Mouse (Mus musculus) adrenal gland, adult 2 months (tissue): Measurements from ENCODE around the gene Vps11. TPM values are rescaled to one million over a fixed set of nuclear protein-coding genes. Genes with fewer than 3 reads are reported as not detected.
"Not testable (repeated sequence)": the region's sequence is repeated elsewhere in the genome, so short reads cannot be mapped to it uniquely, and the experiment has no call there.

Source experiments
- DNase-seq: peaks from one replicate; pipeline ENCODE4 v3.0.0; 2021
- polyA plus RNA-seq: library from polyadenylated mRNA; depleted of rRNA; stranded (reverse); fragments of >200 nt; gene quantifications from 2 replicates; pipeline ENCODE4 v1.2.3, GENCODE M21; 2012
- total RNA-seq, 2 experiments: library from RNA; stranded (reverse); gene quantifications; 2 replicates each; pipeline ENCODE4 v1.2.3; 2021

The Vps11 gene
- total and polyA plus RNA-seq, 3 experiments = 39.4 to 58.4 (median 57.9) TPM

DNA sequence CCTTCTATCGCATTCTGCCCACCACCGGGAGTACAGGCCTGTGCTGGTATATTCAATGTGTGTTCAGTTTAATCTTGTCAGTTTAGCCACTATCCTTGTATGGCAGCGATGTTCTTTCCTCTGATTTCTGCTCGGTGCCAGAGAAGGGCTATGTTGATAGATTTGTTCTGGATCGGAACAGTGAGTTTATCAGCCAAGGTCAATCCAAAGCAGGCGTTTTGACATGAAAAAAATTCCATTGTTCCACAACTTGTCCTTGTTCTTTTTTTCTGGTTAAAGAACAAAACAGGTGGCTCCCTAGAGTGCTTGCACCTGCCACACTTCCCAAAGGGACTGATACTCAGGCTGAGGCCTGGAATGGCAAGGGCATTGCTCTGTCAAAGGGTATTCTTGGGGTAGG is 14.7 kb upstream of the Vps11 start:
- peak; percentile 62 for DNase-seq

DNA sequence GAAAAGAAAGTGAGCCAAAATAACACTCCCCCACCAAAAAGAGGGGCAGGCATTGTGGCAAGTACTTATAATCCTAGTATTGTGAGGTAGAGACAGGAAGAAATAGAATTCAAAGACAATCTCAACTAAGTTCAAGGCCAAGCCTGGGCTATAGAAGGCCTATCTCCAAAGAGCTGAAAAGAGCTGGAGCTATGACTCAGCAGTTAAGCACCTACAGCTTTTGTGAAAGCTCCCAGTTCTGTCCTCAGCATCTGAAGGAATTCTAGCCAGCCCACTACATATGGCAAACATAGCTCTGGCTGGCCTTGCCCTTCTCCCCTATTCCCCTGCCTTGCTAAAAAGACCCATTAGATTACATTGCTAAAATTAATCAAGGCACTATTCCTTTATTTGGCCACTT is 11.9 kb upstream of the Vps11 start:
- DNase-seq = no peak

DNA sequence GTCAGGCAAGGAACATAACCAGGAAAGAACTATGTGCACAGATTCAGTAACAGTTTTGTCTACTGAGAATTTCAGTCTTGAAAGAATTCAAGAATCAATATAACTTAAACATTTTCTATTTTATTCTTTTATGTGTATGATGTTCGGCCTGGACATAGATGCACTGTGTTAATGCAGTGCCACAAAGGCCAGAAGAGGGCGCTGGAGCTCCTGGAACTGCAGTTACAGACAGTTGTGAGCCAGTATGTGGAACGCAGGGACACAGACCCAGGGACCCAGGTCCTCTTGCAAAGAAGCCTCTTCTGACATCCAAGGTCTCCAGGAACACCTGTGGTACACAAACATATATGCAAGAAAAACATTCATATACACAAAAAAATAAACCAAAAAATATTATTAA is 3.0 kb upstream of the Vps11 start:
- DNase-seq = no peak

DNA sequence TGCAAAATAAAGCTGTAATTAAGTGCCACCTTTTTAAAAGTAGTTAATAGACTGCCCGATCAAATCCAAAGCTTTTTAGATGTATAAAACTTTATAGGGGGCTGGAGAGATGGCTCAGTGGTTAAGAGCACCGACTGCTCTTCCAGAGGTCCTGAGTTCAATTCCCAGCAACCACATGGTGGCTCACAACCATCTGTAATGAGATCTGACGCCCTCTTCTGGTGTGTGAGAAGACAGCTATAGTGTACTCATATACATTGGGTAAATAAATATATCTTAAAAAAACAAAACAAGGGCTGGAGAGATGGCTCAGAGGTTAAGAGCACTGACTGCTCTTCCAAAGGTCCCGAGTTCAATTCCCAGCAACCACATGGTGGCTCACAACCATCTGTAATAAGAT is 461 bp upstream of the Vps11 start:
- not testable (repeated sequence) for DNase-seq

DNA sequence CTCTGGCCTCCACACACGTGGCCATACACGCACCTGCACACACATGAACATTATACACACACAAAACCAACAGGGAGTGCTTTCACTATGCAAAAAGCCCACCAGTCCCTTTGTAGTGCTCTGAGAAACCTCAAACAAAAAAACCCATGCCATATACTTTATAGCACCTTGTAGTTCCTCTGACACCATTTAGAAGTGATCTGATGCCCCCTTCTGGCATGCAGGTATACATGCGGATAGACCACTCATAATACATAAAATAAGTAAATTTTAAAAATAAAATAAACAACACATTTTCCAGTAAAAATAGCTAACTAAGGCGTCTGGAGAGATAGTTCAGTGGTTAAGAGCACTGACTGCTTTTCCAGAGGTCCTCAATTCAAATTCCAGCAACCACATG is 4.3 kb downstream of the Vps11 start:
- DNase-seq = no peak

DNA sequence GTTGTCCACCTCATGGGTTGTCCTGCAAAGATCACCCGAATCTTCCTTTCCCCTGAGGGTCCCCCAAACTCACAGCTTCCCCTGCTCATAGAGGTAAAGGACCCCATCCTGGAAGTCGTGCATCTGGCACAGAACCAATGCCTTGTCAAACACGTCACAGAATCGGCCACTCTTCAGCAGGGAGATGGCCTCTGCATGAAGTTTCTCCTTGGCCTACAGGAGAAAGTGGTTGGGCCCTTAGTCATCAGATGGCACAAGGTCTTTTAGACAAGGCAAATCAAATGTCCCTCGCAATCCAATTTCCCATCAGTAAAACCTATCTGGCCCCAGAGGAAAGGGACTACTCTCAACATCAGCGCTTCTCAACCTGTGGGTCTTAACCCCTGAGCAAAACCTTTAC is 8.3 kb downstream of the Vps11 start:
- DNase-seq = peak; percentile 73

DNA sequence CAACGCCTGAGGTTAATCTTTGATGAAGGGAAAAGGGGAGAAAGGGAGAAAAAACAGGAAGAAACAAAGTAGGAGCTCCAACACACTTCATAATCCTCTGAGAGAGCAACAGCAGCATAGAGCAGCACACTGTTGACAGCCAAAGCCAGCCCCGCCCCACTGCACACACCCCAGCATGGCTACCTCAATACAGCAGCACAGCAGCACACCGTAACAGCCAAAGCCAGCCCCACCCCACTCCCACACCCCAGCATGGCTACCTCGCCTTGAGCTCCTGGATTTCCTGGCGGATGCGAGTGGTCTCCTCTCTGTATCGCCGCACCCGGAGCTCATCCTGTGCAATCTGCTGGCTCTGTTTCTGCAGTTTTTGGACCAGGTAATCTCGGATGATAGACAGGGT is 9.1 kb downstream of the Vps11 start:
- DNase-seq = no peak

DNA sequence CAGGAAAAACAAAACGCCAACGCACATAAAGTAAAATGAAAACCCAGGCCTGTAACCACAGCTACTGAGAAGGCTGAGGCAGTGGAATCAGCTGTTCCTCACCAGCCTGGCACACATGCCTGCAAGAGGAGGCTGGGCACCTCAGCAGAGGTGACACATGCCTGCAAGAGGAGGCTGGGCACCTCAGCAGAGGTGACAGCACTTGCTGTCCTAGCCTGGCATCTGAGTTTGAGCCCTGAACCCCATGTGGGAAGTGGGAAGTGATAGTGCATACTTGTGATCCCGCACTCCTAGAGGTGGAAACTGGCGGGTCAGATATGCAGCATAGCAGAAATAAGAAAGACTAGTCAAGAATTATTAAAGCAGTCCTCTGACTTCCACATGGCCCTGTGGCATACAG is 10.1 kb downstream of the Vps11 start:
- DNase-seq = no peak

DNA sequence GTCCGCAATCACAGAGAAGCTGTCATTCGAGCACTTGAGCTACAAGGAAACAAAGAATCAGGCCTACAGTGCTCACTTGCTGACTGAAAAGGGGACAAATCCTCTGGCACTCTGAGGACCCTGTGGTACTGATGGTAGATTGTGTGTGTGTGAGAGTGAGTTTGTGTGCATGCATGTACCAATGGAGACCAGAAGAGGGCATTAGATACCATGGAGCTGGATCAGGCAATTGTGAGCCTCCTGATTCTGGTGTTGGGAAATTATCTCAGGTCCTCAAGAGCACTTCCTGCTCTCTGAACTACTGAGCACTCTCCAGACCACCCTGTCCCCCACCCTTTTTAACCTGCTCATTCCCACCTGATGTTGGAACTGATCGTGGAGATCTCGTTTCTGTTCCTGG is 12.9 kb downstream of the Vps11 start:
- DNase-seq = no peak

DNA sequence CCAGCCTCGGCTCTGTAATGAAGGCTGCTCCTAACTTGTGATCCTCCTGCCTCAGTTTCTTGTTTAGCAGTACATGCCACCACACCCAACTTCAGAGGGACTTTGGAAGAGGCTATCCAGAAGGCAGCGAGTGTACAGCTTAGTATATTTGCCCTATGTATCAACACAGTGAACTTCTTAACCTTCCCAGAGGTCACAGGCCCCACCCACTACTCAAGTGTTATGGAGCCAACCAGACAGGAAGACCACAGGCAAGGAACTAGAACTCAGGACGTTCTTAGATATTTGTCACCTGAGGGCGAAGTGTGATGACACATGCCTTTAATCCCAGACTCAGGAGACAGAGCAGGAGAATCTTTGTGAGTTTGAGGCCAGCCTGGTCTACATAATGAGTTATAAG is 13.8 kb downstream of the Vps11 start:
- DNase-seq = no peak

DNA sequence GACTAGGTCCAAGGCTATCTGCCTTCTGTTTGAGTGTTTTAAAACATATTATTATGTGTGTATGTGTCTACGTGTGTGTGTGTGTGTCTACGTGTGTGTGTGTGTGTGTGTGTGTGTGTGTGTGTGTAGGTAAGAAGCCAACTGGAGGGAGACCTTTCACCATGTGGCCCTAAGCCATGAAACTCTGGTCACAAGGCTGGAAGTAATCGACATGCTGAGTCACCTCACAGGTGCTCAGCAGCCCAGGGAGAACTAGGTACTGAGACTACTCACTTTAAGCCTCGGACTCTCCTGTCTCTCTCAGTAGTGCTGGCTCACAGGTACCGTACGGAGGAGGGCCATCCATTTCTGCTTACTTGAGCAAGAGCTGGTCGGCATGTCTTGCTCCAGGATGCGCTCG is 14.3 kb downstream of the Vps11 start:
- no peak for DNase-seq

DNA sequence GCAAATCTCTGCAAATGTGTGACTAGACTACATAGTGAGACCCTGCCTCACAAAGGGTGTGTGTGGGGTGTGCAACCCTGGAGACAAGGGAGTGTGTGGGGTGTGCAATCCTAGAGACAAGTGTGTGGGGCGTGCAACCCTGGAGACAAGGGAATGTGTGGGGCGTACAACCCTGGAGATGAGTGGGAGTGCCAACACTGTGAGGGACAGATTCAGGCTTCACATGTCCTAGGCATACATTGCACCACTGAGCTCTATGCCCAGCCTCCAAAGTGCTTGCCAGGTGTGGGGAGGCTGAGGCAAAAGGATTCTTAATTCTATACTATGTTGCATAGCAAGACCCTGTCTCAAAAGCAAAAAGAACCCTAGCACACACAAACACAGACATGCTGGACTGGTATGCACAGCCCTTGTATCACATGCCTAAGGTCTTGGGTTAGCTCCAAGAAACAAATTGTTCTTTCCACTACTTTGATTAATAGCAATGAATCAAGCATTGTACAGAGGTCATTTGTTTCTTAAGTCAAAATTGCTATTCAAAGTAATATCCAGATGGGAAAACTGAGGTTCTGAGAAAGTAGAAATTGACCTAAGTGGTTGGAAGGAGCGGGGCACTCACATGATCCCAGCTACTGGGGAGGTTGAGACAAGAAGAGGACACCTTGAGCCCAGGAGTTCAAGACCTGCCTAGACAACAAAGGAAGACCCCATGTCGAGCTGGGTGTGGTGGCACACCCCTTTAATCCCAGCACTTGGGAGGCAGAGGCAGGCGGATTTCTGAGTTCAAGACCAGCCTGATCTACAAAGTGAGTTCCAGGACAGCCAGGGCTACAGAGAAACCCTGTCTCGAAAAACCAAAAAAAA is 15.7 kb downstream of the Vps11 start:
- DNase-seq = peak; percentile 51

DNA sequence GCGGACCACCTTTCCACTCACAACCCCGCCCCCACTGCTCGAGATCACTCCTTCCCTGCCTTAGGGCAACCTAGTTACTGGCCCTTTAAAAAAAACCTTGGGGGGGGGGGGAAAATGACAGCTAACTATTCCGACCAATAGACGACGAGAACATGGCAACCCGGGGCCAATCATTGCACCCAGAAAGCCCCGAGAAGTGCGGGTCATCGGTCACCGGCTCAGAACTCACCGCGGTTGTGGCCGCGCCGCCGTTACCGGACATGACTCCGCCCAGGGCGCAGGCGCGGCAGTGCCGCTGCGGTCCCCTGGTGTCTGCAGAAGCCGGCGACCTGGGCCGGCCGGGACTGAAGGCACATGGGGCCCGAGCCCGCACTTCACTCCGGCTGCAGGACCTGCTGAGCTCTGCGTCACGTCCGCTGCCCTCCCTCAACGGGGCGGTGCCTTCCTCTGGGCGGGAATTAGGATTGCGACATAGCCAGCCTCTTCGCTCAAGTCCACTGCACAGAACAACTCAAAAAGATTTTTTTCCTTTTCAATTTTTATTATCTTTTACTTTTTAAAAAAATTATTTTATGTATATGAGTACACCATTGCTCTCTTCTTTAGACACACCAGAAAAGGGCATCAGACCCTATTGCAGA is 17.6 kb downstream of the Vps11 start, which contains the start of gene Hmbs:
Hmbs (minus strand) TSS at position 448 of the 641 bp plus-strand sequence.
- DNase-seq = peak; percentile 97

DNA sequence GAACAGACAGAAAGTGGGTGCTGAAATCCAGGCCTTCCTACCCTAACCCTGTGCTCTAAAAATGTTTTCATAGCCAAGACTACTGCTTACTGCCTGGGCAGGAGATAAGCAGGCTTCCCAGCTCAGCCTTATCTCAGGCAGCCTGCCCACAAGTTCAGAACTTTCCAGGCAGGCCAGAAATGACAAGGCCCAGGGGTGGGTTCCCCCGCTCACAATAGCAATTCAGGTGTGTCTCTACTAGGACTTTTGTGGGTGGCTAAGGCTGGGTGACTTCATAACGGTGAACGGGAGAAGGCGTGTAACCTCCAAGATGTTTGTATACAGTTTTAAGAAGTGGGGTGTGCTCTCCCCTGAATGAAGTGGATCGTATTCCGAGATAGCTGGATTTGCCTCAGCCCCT is 18.2 kb downstream of the Vps11 start:
- DNase-seq = peak; percentile 49

DNA sequence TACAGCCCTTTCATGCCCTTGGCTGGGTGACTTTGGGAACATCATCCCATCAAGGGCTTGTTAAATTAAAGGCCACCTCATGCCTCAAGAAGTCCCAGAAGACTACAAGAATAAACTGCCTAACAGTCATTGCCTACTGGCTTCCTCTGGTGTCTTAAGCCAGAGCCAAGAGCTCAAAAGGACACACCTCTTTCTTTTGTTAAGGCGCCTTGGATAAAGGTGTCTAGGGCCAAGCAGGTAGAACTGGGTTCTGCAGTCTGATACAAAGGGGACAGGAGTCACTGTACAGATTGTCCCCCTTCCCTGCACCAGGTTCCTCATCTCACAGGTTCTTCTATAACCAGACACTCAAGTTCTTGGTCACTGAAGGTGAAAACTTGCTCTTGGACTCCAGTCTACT is 18.9 kb downstream of the Vps11 start:
- no peak for DNase-seq

DNA sequence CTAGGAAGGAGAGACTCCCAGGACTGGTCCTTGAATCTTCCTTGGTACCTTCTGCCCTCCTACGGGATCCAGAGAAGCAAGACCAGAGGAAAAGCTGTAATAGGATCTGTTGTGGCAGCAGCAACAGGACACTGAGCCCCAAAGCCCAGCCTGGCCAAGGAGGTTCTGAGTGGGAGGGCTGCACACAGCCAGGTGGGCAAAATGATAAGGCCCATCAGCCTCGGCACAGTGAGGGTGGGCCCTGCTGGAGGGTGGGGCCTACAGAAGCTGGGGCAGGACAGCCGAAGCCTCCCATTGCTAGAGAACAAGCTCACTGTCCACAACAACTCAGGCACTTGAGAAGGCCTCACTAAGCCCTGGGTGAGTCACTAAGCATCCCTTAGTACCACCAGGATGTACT is 19.3 kb downstream of the Vps11 start:
- no peak for DNase-seq

DNA sequence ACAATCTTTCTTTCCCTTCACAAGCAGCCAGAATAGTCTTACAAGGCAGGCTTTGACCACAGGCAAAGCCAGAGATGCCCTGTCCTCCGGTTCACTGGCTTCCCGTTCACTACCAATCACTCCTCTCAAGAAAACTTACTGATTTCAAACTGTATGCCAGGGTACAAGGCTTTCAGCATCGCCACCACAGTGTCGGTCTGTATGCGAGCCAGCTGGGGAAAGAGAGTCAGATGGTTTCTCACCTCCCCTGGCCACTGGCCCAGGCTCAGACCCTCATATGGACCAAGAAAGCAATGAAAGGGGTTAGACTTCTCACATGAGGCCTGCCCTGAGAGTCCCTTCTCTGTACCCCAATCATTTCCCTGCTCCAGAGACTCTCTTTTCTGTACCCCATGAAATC is 20.0 kb downstream of the Vps11 start:
- DNase-seq = no peak

DNA sequence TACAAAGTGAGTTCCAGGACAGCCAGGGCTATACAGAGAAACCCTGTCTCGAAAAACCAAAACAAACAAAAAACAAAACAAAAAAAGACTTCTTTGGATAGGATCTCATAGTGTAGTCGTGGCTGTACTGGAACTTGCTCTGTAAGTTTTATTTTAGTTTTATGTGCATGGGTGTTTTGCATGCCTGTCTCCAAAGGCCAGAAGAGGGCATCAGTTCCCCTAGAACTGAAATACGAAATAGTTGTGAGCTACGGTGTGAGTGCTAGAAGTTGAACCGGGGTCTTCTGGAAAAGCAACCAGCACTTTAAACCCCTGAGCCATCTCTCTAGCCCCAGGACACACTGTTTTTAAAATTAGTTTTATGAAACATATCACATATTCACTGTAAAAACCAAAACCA is 22.9 kb downstream of the Vps11 start:
- no peak for DNase-seq

DNA sequence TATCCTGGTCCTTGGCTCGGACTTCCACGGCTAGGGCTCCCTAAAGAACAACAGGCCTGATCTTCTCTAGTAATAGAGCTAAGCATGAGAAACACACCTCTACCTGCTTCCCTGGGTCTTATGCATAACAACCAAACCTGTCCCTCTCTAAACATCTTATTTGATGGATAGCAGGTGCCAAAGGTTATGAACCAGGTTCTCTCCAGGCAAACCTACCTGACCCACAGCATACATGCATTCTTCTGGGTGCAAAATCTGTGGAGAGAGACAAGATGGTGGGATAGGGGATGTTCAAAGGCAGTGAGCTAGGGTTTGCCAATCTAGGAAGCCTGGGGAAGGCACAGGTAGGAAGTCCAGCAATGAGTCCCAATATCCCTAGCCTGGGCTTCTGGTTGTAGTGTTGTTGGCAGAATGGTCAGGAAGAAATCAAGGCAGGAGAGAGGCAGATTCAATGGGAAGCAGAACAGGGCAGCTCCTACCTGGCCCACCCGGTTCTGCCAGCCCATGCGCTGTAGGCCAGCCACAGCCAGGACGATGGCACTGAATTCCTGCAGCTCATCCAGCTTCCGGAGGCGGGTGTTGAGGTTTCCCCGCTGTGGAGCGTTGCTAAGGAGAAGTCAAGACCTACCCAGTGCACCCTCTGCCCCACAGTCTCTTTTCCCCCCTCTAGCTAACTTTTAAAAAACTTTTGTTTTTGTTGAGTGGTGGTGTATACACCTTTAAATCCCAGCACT is 23.9 kb downstream of the Vps11 start:
- DNase-seq = no peak

DNA sequence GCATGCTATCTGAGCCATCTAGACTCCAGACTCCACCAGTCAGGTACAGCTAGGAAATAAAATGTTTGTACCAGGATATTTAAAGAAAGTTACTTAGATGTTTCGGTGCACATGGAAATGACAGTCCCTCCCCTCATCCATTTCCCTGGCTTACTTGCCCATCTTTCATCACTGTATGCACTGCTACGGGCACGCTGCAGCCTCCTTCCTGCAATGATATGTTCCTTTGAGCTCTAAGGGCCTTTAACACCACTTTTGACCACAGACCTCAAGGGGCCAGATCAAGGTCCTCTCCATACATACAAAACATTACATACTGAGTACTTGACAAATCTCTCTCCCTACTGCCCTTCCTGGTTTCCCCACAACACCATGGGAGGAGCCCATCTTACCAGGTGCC is 24.5 kb downstream of the Vps11 start:
- DNase-seq = no peak

DNA sequence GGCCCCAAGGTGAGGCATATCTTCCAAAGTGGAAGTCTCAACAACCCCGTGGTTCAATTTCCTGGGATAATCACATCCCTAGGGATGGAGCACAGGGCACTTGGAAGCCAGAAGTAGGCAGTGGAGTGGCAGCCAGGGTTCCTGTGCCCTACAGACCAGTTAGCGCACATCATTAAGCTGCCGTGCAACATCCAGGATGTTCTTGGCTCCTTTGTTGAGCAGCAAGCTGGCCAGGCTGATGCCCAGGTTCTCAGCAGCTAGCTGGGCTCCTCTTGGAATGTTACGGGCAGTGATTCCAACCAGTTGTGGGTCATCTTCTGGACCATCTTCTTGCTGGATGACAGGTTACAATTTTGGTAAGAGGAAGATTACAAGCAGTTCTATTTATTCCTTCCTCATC is 25.0 kb downstream of the Vps11 start:
- DNase-seq = not testable (repeated sequence)

DNA sequence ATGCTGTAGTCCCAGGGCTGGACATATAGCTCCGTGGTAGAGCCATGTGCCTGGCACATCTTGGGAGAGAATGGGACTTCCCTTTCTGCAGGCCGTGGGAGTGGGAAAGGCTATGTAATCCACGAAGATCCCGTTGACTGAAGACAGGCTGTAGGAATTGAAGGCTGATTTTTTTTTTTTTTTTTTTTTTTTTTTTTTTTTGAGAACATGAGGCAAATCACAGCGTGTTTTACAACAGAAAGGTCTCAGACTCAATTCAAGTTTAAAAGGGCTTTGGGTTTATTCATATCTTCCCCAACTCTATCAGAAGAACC is 25.4 kb downstream of the Vps11 start:
- no peak for DNase-seq
